Mouse (Mus musculus) urinary bladder, postnatal 36 days (tissue): ENCODE data around the gene Olfr1141.

Source experiments
- DNase-seq, 2 experiments: peaks; one replicate each; pipeline ENCODE4 v3.0.0; 2022; ENCODE audit warnings: low spot score in 2 of 2, mixed read lengths in 1 of 2

The Olfr1141 gene

DNA sequence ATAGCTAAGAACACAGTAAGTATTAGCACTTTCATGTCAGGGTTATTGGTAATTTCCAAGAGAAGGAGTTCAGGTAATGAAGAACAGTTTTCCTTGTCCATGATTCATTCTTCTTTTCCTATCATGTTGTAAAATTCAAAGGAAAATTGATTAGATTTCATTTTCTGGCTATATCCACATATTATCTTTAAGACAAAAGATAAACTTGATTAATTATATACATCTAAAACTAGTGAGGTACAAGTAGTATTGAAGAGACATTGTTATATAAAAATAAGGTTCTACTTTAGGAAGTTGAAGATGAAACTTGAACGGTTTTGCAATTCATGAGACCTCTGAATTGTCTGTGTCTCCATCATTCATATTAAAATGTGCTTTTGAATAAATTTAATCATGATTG, at the start of gene Olfr1141:
TSS of gene Olfr1141 (minus strand) at position 101 of the 400 bp plus-strand sequence.
- DNase-seq, result no peak

DNA sequence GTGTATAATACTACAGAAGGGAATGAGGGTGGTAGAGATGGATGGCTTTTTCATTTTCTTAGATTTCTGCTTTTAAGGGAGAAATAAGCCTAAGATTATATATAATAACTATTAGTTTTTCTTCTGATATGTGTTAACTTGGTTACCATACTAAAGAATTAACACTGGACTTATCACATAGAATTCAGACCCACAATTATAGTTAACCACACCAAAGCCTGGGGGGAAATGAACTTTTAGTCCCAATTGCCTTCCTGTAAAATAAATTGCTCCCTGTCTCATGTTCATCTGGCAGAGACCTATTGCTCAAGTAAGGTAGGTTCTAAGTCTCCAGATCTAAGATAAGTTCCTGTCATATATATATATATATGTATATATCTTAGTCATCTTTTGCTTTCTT, 46.5 kb upstream of the Olfr1141 start, which contains the start of gene Olfr1143:
TSS of gene Olfr1143 (plus strand) at position 301 of the 400 bp plus-strand sequence.
- DNase-seq, result no peak

DNA sequence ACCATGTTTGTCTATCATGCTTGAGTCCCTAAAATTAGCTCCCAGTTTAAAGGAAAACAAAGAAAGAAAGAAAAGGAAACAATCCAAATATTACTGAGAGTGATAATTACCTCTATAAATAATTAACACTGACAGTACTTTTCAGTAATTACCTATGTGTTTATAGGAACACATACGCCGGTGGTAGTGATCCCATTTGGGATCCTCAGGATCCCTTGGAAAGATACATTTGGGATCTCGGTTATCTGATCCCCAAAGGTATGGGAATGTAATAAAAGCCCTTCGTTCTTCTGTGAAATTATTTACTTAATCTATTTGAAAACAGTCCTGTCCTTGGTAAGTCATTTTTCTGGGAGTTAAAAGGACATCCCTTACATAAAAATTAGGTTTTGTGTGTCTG, 25.4 kb upstream of the Olfr1141 start, which contains the start of gene Olfr152:
TSS of gene Olfr152 (plus strand) at position 301 of the 400 bp plus-strand sequence.
- no peak for DNase-seq

- DNase-seq, result no peak
These were observed 22.4 kb upstream of the Olfr1141 start for GRCm38 (mm10) chr2:87776143-87776542.

- DNase-seq, result no peak
These were observed 10.3 kb downstream of the Olfr1141 start, which contains the start of gene Olfr1140 for GRCm38 (mm10) chr2:87743452-87743851. Gene Olfr1140, plus strand, starts transcription at chr2:87743752.

DNA sequence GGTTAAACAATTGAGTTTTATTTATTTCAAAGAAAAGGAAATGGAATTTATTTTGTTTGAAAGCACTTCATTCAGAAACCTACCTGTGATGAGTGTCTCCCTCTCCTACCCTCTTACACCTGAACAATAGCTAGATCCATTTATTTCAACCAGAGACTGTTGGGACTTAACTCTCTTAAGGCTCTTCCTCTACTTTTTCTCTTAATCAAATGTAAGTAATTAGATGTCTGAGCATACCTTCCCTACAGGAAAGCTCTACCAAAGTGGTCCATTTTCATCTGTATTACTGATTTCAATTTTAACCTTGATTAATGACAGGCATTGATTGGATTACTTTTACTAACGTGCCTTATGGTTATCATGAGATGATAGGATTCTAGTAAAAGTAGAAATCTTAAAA, 13.9 kb downstream of the Olfr1141 start, which contains the start of gene Olfr1138:
TSS of gene Olfr1138 (minus strand) at position 101 of the 400 bp plus-strand sequence.
- DNase-seq, result no peak

- DNase-seq, result no peak
These were observed 40.7 kb downstream of the Olfr1141 start, which contains the start of gene Olfr1137 for GRCm38 (mm10) chr2:87713079-87713478. Gene Olfr1137, minus strand, starts transcription at chr2:87713179.
